Comparison of ENCODE assay signal across 8 mouse cellular contexts in genomic region chr15:98990669-98991539, GRCm38 (mm10). TPM values are rescaled to one million over a fixed set of nuclear protein-coding genes. Genes with fewer than 3 reads are reported as not detected.
DNase-seq lines count a peak whose midpoint lies in the region; ATAC-seq and TF ChIP-seq lines count a peak whose summit lies in the region.

No protein-coding gene starts in this region.

- peak overlapping the region; percentile 47 for H3K4me3 ChIP-seq in forebrain, embryonic 15.5 days
- H3K4me3 ChIP-seq in midbrain, embryonic 13.5 days (replicated peaks), result peak overlapping the region; percentile 41
- no peak overlapping the region for H3K4me3 ChIP-seq in thymus, adult 2 months (ENCODE audit: control insufficient read depth, insufficient read depth, low read length)

- DNase-seq in cerebellum, adult 9-10 months, result peak; percentile 63
- DNase-seq in ES-CJ7 (ENCODE audit: low read depth, low spot score) (peak; percentile 82), liver (no peak)
- DNase-seq in right cerebral cortex, adult 18-20 months, result no peak
- no peak for DNase-seq in thymus, adult 2 months

- H3K9ac ChIP-seq in forebrain, embryonic 15.5 days (replicated peaks), result peak overlapping the region; percentile 82
- peak overlapping the region; percentile 71 for H3K9ac ChIP-seq in midbrain, embryonic 13.5 days (replicated peaks)

- H3K27ac ChIP-seq in forebrain, embryonic 15.5 days (replicated peaks), result peak overlapping the region; percentile 98
- H3K27ac ChIP-seq in midbrain, embryonic 13.5 days, result peak overlapping the region; percentile 99
- no peak overlapping the region for H3K27ac ChIP-seq in thymus, adult 2 months (ENCODE audit: control insufficient read depth, insufficient read depth, low read length)

- TF ChIP-seq POLR2A in thymus, adult 2 months (IDR thresholded peaks at IDR 0.05; ENCODE audit: control insufficient read depth, extremely low read depth, insufficient read depth, low read length, poor library complexity), result no peak

- no peak for TF ChIP-seq CTCF in thymus, adult 2 months (IDR thresholded peaks at IDR 0.05; ENCODE audit: borderline replicate concordance, control insufficient read depth, extremely low read depth, insufficient read depth, low read length, poor library complexity)

- 4% methylated on average over 15 of the region's 15 CpGs for WGBS in forebrain, embryonic 15.5 days
- WGBS in midbrain, embryonic 13.5 days, result 6% methylated on average over 15 of the region's 15 CpGs
- 87% methylated on average over 15 of the region's 15 CpGs for WGBS in thymus, adult 2 months

- H3K9me3 ChIP-seq in forebrain, embryonic 15.5 days, result no peaks in the 10 kb centered on the region
- no peaks in the 10 kb centered on the region for H3K9me3 ChIP-seq in midbrain, embryonic 13.5 days

- ATAC-seq in cerebellum, adult (ENCODE audit: insufficient number of reproducible peaks, low FRiP score, low TSS enrichment), result no peak
- ATAC-seq in forebrain, embryonic 15.5 days (replicated peaks), result no peak
- ATAC-seq in midbrain, embryonic 13.5 days, result no peak

- H3K4me2 ChIP-seq in forebrain, embryonic 15.5 days (replicated peaks), result peak overlapping the region; percentile 89
- peak overlapping the region; percentile 70 for H3K4me2 ChIP-seq in midbrain, embryonic 13.5 days (replicated peaks)

- H3K36me3 ChIP-seq in forebrain, embryonic 15.5 days, result no peaks in the 10 kb centered on the region
- H3K36me3 ChIP-seq in midbrain, embryonic 13.5 days, result 0 out of 2 replicates have a peak, but pooled peaks cover 4% of the 10 kb centered on the region
- H3K36me3 ChIP-seq in thymus, adult 2 months (ENCODE audit: control insufficient read depth, insufficient read depth, low read length), result no peaks in the 10 kb centered on the region

- H3K27me3 ChIP-seq in forebrain, embryonic 15.5 days, result no peaks in the 10 kb centered on the region
- H3K27me3 ChIP-seq in midbrain, embryonic 13.5 days, result no peaks in the 10 kb centered on the region
- no peaks in the 10 kb centered on the region for H3K27me3 ChIP-seq in thymus, adult 2 months (ENCODE audit: control insufficient read depth, insufficient read depth, low read length)

- peaks cover 73% of the 10 kb centered on the region for H3K4me1 ChIP-seq in forebrain, embryonic 15.5 days
- peaks cover 77% of the 10 kb centered on the region for H3K4me1 ChIP-seq in midbrain, embryonic 13.5 days (replicated peaks)
- peaks cover 6% of the 10 kb centered on the region; the same call in 1 of the 2 replicates for H3K4me1 ChIP-seq in thymus, adult 2 months (replicated peaks; ENCODE audit: control insufficient read depth, insufficient read depth, low read length)

RNA-seq across cellular contexts. Expression of gene Tuba1a, which starts 37.4 kb away (rescaled TPM):
- 14,933 and 15,115 TPM in 2 replicates for polyA plus RNA-seq in forebrain, embryonic 15.5 days (2015; fragmentation: Nextera tagmentation; extraction: Ambion mirVana)
- 15,883 and 15,999 TPM in 2 replicates for polyA plus RNA-seq in midbrain, embryonic 13.5 days (2015; fragmentation: Nextera tagmentation; extraction: Ambion mirVana)
- 373 and 432 TPM in 2 replicates for polyA plus RNA-seq in thymus, adult 2 months (2012; rRNA removed)

RNA-seq across cellular contexts. Expression of gene Gm49450, which starts 37.6 kb away (rescaled TPM):
- polyA plus RNA-seq in forebrain, embryonic 15.5 days (2015; fragmentation: Nextera tagmentation; extraction: Ambion mirVana), result not detected in 2 replicates
- not detected in 2 replicates for polyA plus RNA-seq in midbrain, embryonic 13.5 days (2015; fragmentation: Nextera tagmentation; extraction: Ambion mirVana)
- polyA plus RNA-seq in thymus, adult 2 months (2012; rRNA removed), result 82.1 and 153 TPM in 2 replicates

RNA-seq across cellular contexts. Expression of gene Tuba1c, which starts 38.8 kb away (rescaled TPM):
- polyA plus RNA-seq in forebrain, embryonic 15.5 days (2015; fragmentation: Nextera tagmentation; extraction: Ambion mirVana), result 45.7 and 53.5 TPM in 2 replicates
- 37.3 and 41.4 TPM in 2 replicates for polyA plus RNA-seq in midbrain, embryonic 13.5 days (2015; fragmentation: Nextera tagmentation; extraction: Ambion mirVana)
- 294 and 330 TPM in 2 replicates for polyA plus RNA-seq in thymus, adult 2 months (2012; rRNA removed)

RNA-seq across cellular contexts. Expression of gene Tuba1b, which starts 56.5 kb away (rescaled TPM):
- polyA plus RNA-seq in forebrain, embryonic 15.5 days (2015; fragmentation: Nextera tagmentation; extraction: Ambion mirVana), result 1,138 and 1,204 TPM in 2 replicates
- polyA plus RNA-seq in midbrain, embryonic 13.5 days (2015; fragmentation: Nextera tagmentation; extraction: Ambion mirVana), result 1,161 and 1,231 TPM in 2 replicates
- 3,866 and 5,106 TPM in 2 replicates for polyA plus RNA-seq in thymus, adult 2 months (2012; rRNA removed)

Comparison
In these comparisons a context has a peak if more than half of its experiments do, and no peak if none do; other contexts are left out.
1. DNase-seq: peak in cerebellum, adult 9-10 months (single experiment) and ES-CJ7 (single experiment); none in right cerebral cortex, adult 18-20 months (single experiment), thymus, adult 2 months (single experiment) and liver (single experiment).
2. RNA of gene Tuba1a, which starts 37.4 kb away (polyA plus RNA-seq): 15,883 to 15,999 TPM in midbrain, embryonic 13.5 days and 14,933 to 15,115 TPM in forebrain, embryonic 15.5 days; 373 to 432 TPM in thymus, adult 2 months; every median in the first group is over 10 times any median in the second.
3. RNA of gene Gm49450, which starts 37.6 kb away (polyA plus RNA-seq): 82.1 to 153 TPM in thymus, adult 2 months; not detected in forebrain, embryonic 15.5 days and not detected in midbrain, embryonic 13.5 days; every median in the first group is over 10 times any median in the second.